Mouse (Mus musculus) forebrain, embryonic 13.5 days (tissue): Measurements from ENCODE around the gene Gramd1b. TPM values are rescaled to one million over a fixed set of nuclear protein-coding genes. Genes with fewer than 3 reads are reported as not detected.
A peak's percentile ranks its signal among the peaks of the same experiment; 100 is the strongest.

Source experiments
- ATAC-seq: fragments of 200-750 bp; cut with Nextera tagmentation; 2 replicates; pipeline ENCODE4 v1.8.0; 2017
- H3K27ac ChIP-seq: fragments of 300-500 bp; sonication (generic); 2 replicates; pipeline ENCODE4 v1.5.1; 2015; ENCODE audit warnings: inconsistent platforms, mild to moderate bottlenecking, moderate library complexity
- H3K27me3 ChIP-seq: fragments of 300-500 bp; sonication (generic); 2 replicates; pipeline ENCODE4 v1.6.1; 2015; ENCODE audit warnings: mild to moderate bottlenecking, inconsistent platforms
- H3K36me3 ChIP-seq: fragments of 300-500 bp; sonication (generic); 2 replicates; pipeline ENCODE4 v1.6.1; 2015; ENCODE audit warnings: mild to moderate bottlenecking, inconsistent platforms; ENCODE audit not compliant: poor library complexity, severe bottlenecking
- H3K4me1 ChIP-seq: fragments of 300-500 bp; sonication (generic); 2 replicates; pipeline ENCODE4 v1.6.1; 2015; ENCODE audit warnings: inconsistent platforms
- H3K4me2 ChIP-seq: fragments of 300-500 bp; sonication (generic); 2 replicates; pipeline ENCODE4 v1.6.1; 2015; ENCODE audit warnings: inconsistent platforms, mild to moderate bottlenecking, moderate library complexity
- H3K4me3 ChIP-seq: fragments of 300-500 bp; sonication (generic); 2 replicates; pipeline ENCODE4 v1.5.1; 2015; ENCODE audit warnings: mild to moderate bottlenecking, inconsistent platforms
- H3K9ac ChIP-seq: fragments of 300-500 bp; sonication (generic); 2 replicates; pipeline ENCODE4 v1.6.1; 2015; ENCODE audit warnings: mild to moderate bottlenecking, inconsistent platforms
- H3K9me3 ChIP-seq: fragments of 300-500 bp; sonication (generic); replicated peaks from 2 replicates; pipeline ENCODE4 v1.6.1; 2016; ENCODE audit warnings: inconsistent platforms
- WGBS: fragments of 180-500 bp; shearing (Covaris S2); methylation state at CpG from one replicate; pipeline ENCODE4 v1.1.7; 2015; 5-methylcytosine and 5-hydroxymethylcytosine counted together
- polyA plus RNA-seq: library from polyadenylated mRNA; unstranded; fragments of >200 nt; fragmentation: Nextera tagmentation; extraction: Ambion mirVana; gene quantifications from 2 replicates; pipeline ENCODE4 v1.2.1, GENCODE M21; 2015

Gene Gramd1b
- polyA plus RNA-seq, 1 experiment from 2014 or later: 8.1 TPM

- Histone ChIP-seq H3K9me3 (no peaks in the 10 kb centered on the region), H3K4me2 (peak overlapping the region; percentile 62), H3K27ac (peak overlapping the region; percentile 85), H3K36me3 (no peaks in the 10 kb centered on the region), H3K9ac (peak overlapping the region; percentile 47), H3K4me1 (peaks cover 38% of the 10 kb centered on the region), H3K27me3 (no peaks in the 10 kb centered on the region), H3K4me3 (peak overlapping the region; percentile 39)
- ATAC-seq: peak; percentile 70
- 22% methylated on average over 13 of the region's 13 CpGs for WGBS
Observed at GRCm38 (mm10) chr9:40345493-40346231, 185.5 kb downstream of the Gramd1b start.

- ATAC-seq: peak; percentile 7
- peaks cover 36% of the 10 kb centered on the region for H3K4me1 ChIP-seq
- H3K9ac ChIP-seq: peak overlapping the region; percentile 47
Observed at GRCm38 (mm10) chr9:40344801-40345492, 186.2 kb downstream of the Gramd1b start.

GRCm38 (mm10) chr9:40343828-40344227, 187.4 kb downstream of the Gramd1b start:
- no peak overlapping the region for H3K9ac ChIP-seq
- no peak overlapping the region for H3K27ac ChIP-seq
- H3K4me2 ChIP-seq: no peak overlapping the region
- H3K4me1 ChIP-seq: peaks cover 34% of the 10 kb centered on the region
- WGBS: 94% methylated on average over 7 of the region's 7 CpGs
- no peaks in the 10 kb centered on the region for H3K36me3 ChIP-seq
- ATAC-seq: no peak
- no peaks in the 10 kb centered on the region for H3K9me3 ChIP-seq
- H3K4me3 ChIP-seq: no peak overlapping the region
- H3K27me3 ChIP-seq: no peaks in the 10 kb centered on the region

More at GRCm38 (mm10) chr9:40344801-40345492, 186.2 kb downstream of the Gramd1b start:
- H3K27me3 ChIP-seq: no peaks in the 10 kb centered on the region
- H3K27ac ChIP-seq: peak overlapping the region; percentile 85
- peak overlapping the region; percentile 62 for H3K4me2 ChIP-seq
- H3K36me3 ChIP-seq: no peaks in the 10 kb centered on the region
- no peaks in the 10 kb centered on the region for H3K9me3 ChIP-seq
- 74% methylated on average over 10 of the region's 10 CpGs for WGBS
- peak overlapping the region; percentile 39 for H3K4me3 ChIP-seq

GRCm38 (mm10) chr9:40343053-40343652, 188.0 kb downstream of the Gramd1b start:
- Histone ChIP-seq H3K27me3 (no peaks in the 10 kb centered on the region), H3K4me2 (no peak overlapping the region), H3K9ac (no peak overlapping the region), H3K9me3 (no peaks in the 10 kb centered on the region), H3K36me3 (no peaks in the 10 kb centered on the region), H3K4me3 (no peak overlapping the region), H3K27ac (no peak overlapping the region), H3K4me1 (peaks cover 34% of the 10 kb centered on the region)
- ATAC-seq: no peak
- 89% methylated on average over 9 of the region's 9 CpGs for WGBS

GRCm38 (mm10) chr9:40342101-40342500, 189.1 kb downstream of the Gramd1b start:
- Histone ChIP-seq H3K4me2 (no peak overlapping the region), H3K4me3 (no peak overlapping the region), H3K27me3 (no peaks in the 10 kb centered on the region), H3K36me3 (no peaks in the 10 kb centered on the region), H3K27ac (no peak overlapping the region), H3K9me3 (no peaks in the 10 kb centered on the region), H3K9ac (no peak overlapping the region), H3K4me1 (peaks cover 43% of the 10 kb centered on the region)
- WGBS: 91% methylated on average over 7 of the region's 7 CpGs
- ATAC-seq: no peak

DNA sequence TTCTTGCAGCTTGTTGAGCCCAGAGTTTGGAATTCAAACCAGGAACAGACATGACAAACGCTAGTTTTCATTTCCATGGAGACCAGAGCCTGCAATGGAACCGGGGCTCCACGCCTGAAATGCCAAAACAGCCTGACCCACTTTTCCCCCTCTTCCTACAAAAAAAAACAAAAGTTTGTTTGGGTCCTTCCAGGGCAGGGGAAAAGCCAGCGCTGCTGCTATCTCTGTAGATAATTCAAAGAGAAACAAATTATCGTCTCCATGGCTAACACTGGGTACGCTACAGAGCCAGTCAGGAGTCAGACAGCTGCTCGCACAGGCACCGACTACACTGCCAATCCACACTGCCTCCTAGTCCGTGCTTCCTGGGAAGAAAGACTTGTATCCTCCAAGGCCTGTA, 191.6 kb downstream of the Gramd1b start:
- Histone ChIP-seq H3K27me3 (no peaks in the 10 kb centered on the region), H3K9ac (no peak overlapping the region), H3K4me2 (no peak overlapping the region), H3K4me3 (no peak overlapping the region), H3K4me1 (peaks cover 36% of the 10 kb centered on the region), H3K9me3 (no peaks in the 10 kb centered on the region), H3K27ac (no peak overlapping the region), H3K36me3 (no peaks in the 10 kb centered on the region)
- 76% methylated on average over 9 of the region's 9 CpGs for WGBS
- no peak for ATAC-seq

- 66% methylated on average over 4 of the region's 4 CpGs for WGBS
- ATAC-seq: 0 out of 2 replicates have a peak, but pooled peaks have one; percentile 17
Observed at GRCm38 (mm10) chr9:40337131-40337820, 193.9 kb downstream of the Gramd1b start.

DNA sequence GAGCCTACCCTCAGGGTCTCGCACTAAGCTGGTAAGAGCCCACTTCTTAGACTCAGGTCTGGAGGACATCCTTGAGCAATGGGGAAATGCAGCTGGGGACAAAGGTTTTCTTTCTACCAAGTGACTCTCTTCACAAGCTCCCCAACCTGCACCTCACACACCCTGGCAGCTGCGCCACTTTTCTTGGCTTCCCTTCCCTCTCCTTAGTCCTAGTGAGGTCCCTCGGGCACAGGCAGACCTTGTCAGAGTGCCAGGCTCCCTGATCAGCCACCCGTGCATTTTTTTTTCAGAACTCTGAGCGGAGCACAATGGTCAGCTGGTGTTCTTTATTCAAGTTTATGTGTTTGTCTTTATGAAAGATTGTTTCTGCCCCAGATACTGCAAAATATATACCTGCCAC, 194.5 kb downstream of the Gramd1b start:
- Histone ChIP-seq H3K4me2 (no peak overlapping the region), H3K9me3 (no peaks in the 10 kb centered on the region), H3K9ac (no peak overlapping the region), H3K4me3 (no peak overlapping the region), H3K27me3 (no peaks in the 10 kb centered on the region), H3K27ac (peak overlapping the region; percentile 63), H3K36me3 (0 out of 2 replicates have a peak, but pooled peaks cover 10% of the 10 kb centered on the region), H3K4me1 (peaks cover 36% of the 10 kb centered on the region)
- 41% methylated on average over 5 of the region's 5 CpGs for WGBS
- ATAC-seq: peak; percentile 69

More at GRCm38 (mm10) chr9:40337131-40337820, 193.9 kb downstream of the Gramd1b start:
- no peaks in the 10 kb centered on the region for H3K9me3 ChIP-seq
- H3K9ac ChIP-seq: no peak overlapping the region
- H3K4me2 ChIP-seq: no peak overlapping the region
- 0 out of 2 replicates have a peak, but pooled peaks cover 10% of the 10 kb centered on the region for H3K36me3 ChIP-seq
- H3K27ac ChIP-seq: peak overlapping the region; percentile 63
- H3K27me3 ChIP-seq: no peaks in the 10 kb centered on the region
- H3K4me1 ChIP-seq: peaks cover 36% of the 10 kb centered on the region
- H3K4me3 ChIP-seq: no peak overlapping the region

- Histone ChIP-seq H3K9ac (no peak overlapping the region), H3K27ac (no peak overlapping the region), H3K4me1 (peaks cover 38% of the 10 kb centered on the region), H3K36me3 (peaks cover 18% of the 10 kb centered on the region; the same call in 1 of the 2 replicates), H3K4me2 (no peak overlapping the region), H3K9me3 (no peaks in the 10 kb centered on the region), H3K4me3 (no peak overlapping the region), H3K27me3 (no peaks in the 10 kb centered on the region)
- 83% methylated on average over 2 of the region's 2 CpGs for WGBS
- ATAC-seq: no peak
Observed at GRCm38 (mm10) chr9:40334617-40335016, 196.6 kb downstream of the Gramd1b start.

- peaks cover 35% of the 10 kb centered on the region for H3K4me1 ChIP-seq
- no peak for ATAC-seq
- no peak overlapping the region for H3K27ac ChIP-seq
- no peaks in the 10 kb centered on the region for H3K9me3 ChIP-seq
- H3K9ac ChIP-seq: no peak overlapping the region
- H3K36me3 ChIP-seq: peaks cover 18% of the 10 kb centered on the region; the same call in 1 of the 2 replicates
- 59% methylated on average over 9 of the region's 9 CpGs for WGBS
- H3K4me3 ChIP-seq: no peak overlapping the region
- no peak overlapping the region for H3K4me2 ChIP-seq
- no peaks in the 10 kb centered on the region for H3K27me3 ChIP-seq
Observed at GRCm38 (mm10) chr9:40333649-40334396, 197.4 kb downstream of the Gramd1b start.
